8 mouse cellular contexts compared by ENCODE assay signal in the genomic region with DNA sequence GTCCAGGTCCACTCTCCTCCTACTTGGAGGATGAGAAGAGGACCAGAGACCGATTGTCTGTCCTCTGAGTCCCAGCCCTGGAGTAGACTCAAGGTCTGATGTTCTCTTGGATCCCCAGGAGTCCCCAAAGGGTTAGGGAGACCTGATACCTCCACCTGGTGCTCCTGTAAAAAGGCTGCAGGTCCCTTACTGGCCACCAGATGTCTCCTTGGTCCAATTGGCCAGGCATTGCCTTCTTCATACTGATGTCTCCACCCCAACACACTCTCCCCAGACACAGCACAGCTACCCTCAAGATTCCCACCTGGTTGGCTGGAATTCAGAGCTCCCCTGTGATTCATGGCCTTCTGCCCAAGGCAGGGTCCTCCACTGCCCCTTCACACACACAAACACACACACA. TPM values are rescaled to one million over a fixed set of nuclear protein-coding genes. Genes with fewer than 3 reads are reported as not detected.
DNase-seq lines count a peak whose midpoint lies in the region; ATAC-seq lines count a peak whose summit lies in the region.

No protein-coding gene starts in this region.

- H3K27ac ChIP-seq in forebrain, embryonic 11.5 days (ENCODE audit: low read depth, low read length): no peak overlapping the region

- no peaks in the 10 kb centered on the region for H3K9me3 ChIP-seq in forebrain, embryonic 11.5 days (ENCODE audit: control insufficient read depth, low read length)

- peak; percentile 41 for DNase-seq in gastrocnemius, postnatal 25 days
- DNase-seq in gastrocnemius, postnatal 14 days: no peak
- peak; percentile 64 for DNase-seq in urinary bladder, postnatal 14 days (ENCODE audit: low spot score)
- DNase-seq in urinary bladder, adult 2 months (ENCODE audit: low spot score): no peak
- peak; percentile 52 for DNase-seq in cerebellum, adult 8-10 months
- peak; percentile 71 for DNase-seq in kidney, postnatal 14 days
- no peak for DNase-seq in forebrain, embryonic 11.5 days (ENCODE audit: low spot score)

- no peak overlapping the region for H3K4me3 ChIP-seq in forebrain, embryonic 11.5 days (ENCODE audit: low read depth, low read length)

- ATAC-seq in neutrophil, adult 5-6 weeks (ENCODE audit: extremely low read depth, insufficient number of reproducible peaks, low FRiP score, poor library complexity, severe bottlenecking): peak; percentile 62
- ATAC-seq in forebrain, embryonic 11.5 days (replicated peaks; ENCODE audit: low FRiP score): no peak

- no peak overlapping the region for H3K4me2 ChIP-seq in forebrain, embryonic 11.5 days (ENCODE audit: low read depth, low read length, severe bottlenecking)

- H3K4me1 ChIP-seq in forebrain, embryonic 11.5 days (replicated peaks; ENCODE audit: control insufficient read depth, insufficient read depth, low read length): peaks cover 12% of the 10 kb centered on the region; the same call in 1 of the 2 replicates

- peaks cover 19% of the 10 kb centered on the region for H3K27me3 ChIP-seq in forebrain, embryonic 11.5 days (ENCODE audit: control insufficient read depth, insufficient read depth, low read length)

- intact Hi-C loops in gastrocnemius, postnatal 14 days (cut with DNase I; ENCODE audit: low total_unique reads): no loop called here

- no peaks in the 10 kb centered on the region for H3K36me3 ChIP-seq in forebrain, embryonic 11.5 days (ENCODE audit: control insufficient read depth, insufficient read depth, low read length)

- WGBS in forebrain, embryonic 11.5 days: 74% methylated on average over 1 of the region's 1 CpGs

- no peak overlapping the region for H3K9ac ChIP-seq in forebrain, embryonic 11.5 days (ENCODE audit: low read length)

RNA-seq across cellular contexts. Expression of a gene that starts 22.8 kb away (rescaled TPM):
- total RNA-seq in gastrocnemius, postnatal 25 days (2021): 10 to 100 TPM; 12.5 to 13.2 TPM
- total RNA-seq in gastrocnemius, postnatal 14 days (2021): 10 to 100 TPM; 11.2 to 11.3 TPM
- 9.5 and 10.8 TPM in 2 replicates for polyA plus RNA-seq in urinary bladder, adult 2 months (2012; rRNA removed)
- 8.7 and 8.8 TPM in 2 replicates for total RNA-seq in neutrophil, adult 5-6 weeks (2017)
- 22.6 and 24.0 TPM in 2 replicates for polyA plus RNA-seq in forebrain, embryonic 11.5 days (2014; fragmentation: Nextera tagmentation; extraction: Ambion mirVana)

RNA-seq across cellular contexts. Expression of a gene that starts 22.9 kb away (rescaled TPM):
- total RNA-seq in gastrocnemius, postnatal 25 days (2021): 10 to 100 TPM; 16.3 to 16.5 TPM
- total RNA-seq in gastrocnemius, postnatal 14 days (2021): 10 to 100 TPM; 12.8 to 13.5 TPM
- polyA plus RNA-seq in urinary bladder, adult 2 months (2012; rRNA removed): 26.0 and 27.7 TPM in 2 replicates
- total RNA-seq in neutrophil, adult 5-6 weeks (2017): 12.2 and 19.3 TPM in 2 replicates
- 49.7 and 53.9 TPM in 2 replicates for polyA plus RNA-seq in forebrain, embryonic 11.5 days (2014; fragmentation: Nextera tagmentation; extraction: Ambion mirVana)

Comparison
In these comparisons a context has a peak if more than half of its experiments do, and no peak if none do; other contexts are left out.
1. DNase-seq: peak in gastrocnemius, postnatal 25 days (single experiment), urinary bladder, postnatal 14 days (single experiment), cerebellum, adult 8-10 months (single experiment) and kidney, postnatal 14 days (single experiment); none in gastrocnemius, postnatal 14 days (single experiment), urinary bladder, adult 2 months (single experiment) and forebrain, embryonic 11.5 days (single experiment).